Mouse (Mus musculus): Measurements from ENCODE around the gene Jam2.

Gene Jam2

DNA sequence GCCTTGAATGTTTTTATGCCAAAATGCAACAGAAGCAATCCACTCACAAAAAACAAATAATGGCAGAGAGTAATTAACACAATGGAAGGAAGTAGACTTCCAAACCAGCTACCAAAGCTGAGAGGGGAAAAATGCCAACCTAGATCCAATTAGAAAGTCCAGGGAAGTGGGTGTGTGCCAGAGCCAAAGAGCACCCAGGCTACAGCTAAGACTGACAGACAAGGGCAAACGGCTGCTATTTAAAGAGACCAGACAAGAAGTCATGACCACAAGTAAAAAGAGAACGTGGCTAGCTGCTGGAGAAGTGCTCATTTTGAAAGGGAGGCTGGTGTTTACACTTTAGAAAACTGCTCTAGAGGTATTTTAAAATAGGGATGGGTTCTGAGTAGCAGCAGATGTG lies 9.4 kb downstream of the Jam2 start:
- DNase-seq (ENCODE audit: low read depth): no peak

GRCm38 (mm10) chr16:84784966-84785365 lies 11.0 kb downstream of the Jam2 start:
- DNase-seq (ENCODE audit: low read depth): no peak

- DNase-seq (ENCODE audit: low read depth): no peak
Measured at GRCm38 (mm10) chr16:84790595-84791165, 16.8 kb downstream of the Jam2 start.

- DNase-seq (ENCODE audit: low read depth): no peak
Measured at GRCm38 (mm10) chr16:84793401-84793800, 19.5 kb downstream of the Jam2 start.

DNA sequence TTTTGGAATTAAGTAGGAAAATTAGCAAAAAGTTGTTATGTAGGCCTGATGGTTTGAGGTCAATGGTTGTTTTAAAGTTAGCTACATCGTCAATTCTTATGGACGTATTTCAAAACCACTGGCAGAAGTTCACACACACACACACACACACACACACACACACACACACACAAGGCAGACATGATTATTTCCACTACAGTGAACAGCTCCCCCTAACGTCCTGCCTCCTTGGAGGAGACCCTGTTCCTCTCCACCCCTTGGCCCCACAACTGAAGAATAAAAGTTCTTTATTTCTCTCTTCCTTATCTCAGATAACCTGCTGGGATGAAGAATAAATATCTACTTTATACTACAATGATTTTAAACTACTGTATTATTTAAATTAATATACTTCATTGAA lies 21.4 kb downstream of the Jam2 start:
- no peak for DNase-seq (ENCODE audit: low read depth)

DNA sequence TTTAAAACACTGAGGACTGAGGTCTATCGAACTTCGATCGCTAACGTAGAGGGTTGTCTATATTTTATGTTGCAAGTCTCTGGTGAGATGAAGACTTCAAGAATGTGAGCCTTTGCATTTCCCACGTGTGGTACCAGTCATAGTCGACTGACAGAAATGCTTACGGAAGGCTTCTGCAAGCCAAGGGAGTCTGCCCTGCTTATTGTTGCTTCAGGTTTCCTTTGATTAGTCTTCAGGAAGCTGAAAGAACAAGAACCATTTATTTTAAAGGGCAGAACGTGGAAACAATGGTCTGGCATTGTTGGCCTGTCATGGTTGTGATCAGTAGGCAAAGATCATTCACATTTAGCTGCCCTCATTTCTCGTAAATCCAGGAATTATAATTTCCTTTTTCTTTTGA lies 22.8 kb downstream of the Jam2 start:
- DNase-seq (ENCODE audit: low read depth): no peak

DNA sequence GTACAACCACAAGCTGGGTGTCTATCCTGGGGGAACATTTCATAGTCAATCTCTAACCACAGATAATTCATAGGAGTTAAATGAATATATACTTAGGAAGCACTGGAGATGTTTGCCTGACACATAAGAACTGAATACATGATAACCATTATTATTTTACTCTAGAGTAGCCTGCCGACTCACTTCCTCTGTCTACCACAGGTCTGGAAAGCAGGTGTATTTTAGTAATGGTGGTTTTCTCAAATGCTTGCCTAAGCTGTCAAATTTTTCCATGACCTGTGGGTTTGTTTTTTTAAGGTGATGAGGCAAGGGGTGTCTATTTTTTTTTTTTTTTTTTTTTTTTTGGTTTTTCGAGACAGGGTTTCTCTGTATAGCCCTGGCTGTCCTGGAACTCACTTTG lies 26.1 kb downstream of the Jam2 start:
- DNase-seq (ENCODE audit: low read depth): peak; percentile 23

DNA sequence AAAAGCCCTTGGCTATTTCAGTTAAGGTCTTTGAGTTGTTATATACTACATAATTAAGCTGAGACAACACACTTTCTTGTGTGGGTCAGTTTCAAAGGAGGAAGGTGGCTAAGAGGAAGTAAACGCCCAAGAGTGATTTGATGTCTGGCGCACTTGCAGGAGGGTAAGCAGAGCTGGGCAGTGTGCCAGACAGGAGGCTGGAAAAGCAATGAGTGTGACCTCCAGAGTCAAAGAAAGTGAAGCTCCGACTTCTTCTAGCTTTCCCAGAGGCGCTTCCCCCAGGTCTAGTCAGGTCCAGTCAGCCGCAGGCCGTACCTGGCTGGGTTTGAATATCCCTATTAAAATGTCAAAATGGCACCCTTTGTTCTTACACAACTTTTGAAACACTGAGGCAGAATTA lies 28.3 kb downstream of the Jam2 start:
- no peak for DNase-seq (ENCODE audit: low read depth)

GRCm38 (mm10) chr16:84804866-84805265 lies 30.9 kb downstream of the Jam2 start:
- no peak for DNase-seq (ENCODE audit: low read depth)

DNA sequence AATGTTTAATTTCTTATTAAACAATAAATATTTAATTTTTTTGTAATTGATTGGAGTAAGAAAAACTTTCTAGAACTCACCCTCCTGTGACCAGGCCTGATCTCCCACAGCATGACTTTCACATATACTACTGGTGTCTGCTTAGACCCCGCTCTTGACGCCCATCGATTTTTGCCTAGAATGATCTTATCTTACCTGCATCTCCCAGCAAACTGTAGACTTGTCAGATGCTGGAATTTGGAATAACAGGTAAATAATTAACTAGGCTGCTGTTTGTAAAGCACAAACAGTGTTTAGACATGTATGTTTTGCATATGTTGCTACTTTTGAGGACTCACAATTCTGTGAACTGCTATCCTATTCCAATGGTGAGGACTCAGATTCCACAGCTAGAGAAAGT lies 32.3 kb downstream of the Jam2 start:
- DNase-seq (ENCODE audit: low read depth): no peak

- no peak for DNase-seq (ENCODE audit: low read depth)
Measured at GRCm38 (mm10) chr16:84807874-84808273, 34.0 kb downstream of the Jam2 start.

- DNase-seq (ENCODE audit: low read depth): no peak
Measured at GRCm38 (mm10) chr16:84810254-84810653, 36.3 kb downstream of the Jam2 start.

DNA sequence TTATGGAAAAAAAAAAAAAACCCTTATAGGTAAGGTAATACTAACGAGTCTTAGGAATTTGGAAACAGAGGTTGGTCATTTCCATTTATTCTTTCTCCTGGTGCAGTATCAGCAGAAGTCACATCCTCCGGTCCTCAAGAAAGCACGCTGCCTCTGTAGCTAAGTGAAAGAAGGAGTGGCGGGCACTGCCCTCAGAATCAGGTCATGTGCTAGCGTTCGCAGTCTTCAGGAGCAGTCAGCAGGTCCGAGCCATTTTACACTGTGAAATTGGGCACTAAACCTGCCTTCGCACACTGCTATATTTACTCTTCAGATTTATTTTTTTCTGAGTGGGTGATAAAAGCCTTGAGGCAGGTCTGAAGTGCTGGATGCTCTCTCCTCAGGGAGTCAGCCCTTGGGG lies 39.9 kb downstream of the Jam2 start:
- DNase-seq (ENCODE audit: low read depth): no peak

GRCm38 (mm10) chr16:84814511-84814910 lies 40.6 kb downstream of the Jam2 start:
- no peak for DNase-seq (ENCODE audit: low read depth)

DNA sequence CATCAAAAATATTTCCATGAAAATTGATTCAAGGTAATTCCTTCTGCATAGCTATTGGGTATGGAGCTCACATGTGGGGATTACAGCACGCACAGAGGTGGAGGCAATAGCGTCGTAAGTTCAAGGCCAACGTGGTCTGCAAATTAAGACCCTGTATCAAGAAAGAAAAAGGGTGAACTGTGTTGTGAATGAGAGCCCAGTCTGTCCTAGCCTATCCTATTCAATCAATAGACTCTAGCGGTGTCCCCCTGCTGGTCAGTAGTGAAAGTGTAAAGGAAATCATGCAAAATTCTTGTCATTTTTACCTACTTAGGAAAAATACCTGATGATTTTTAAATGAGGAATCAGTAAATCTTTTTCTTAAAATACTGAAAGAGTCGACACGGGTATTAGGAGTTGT lies 43.5 kb downstream of the Jam2 start:
- peak; percentile 63 for DNase-seq (ENCODE audit: low read depth)

- peak; percentile 23 for DNase-seq (ENCODE audit: low read depth)
Measured at GRCm38 (mm10) chr16:84825009-84825408, 51.1 kb downstream of the Jam2 start.

DNA sequence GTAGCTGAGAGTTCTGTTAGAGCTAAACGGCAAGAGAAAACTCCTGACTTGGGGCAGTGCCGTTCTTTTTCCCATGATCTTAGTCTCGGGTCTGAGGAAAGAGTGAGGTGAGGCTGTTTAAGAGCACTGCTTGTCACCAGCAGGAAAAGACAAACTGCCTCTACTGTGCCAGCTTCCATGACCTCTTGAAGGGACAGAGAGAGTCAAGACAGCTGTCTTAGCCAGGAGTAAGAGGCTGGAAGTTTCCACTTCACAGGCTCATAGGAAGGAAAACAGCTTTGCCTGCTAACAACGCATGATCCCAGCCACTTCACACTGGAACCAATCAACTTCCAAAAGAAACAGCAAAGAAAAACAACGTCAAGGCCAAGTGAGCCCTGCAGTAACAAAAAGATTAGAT lies 57.8 kb downstream of the Jam2 start:
- no peak for DNase-seq (ENCODE audit: low read depth)

DNA sequence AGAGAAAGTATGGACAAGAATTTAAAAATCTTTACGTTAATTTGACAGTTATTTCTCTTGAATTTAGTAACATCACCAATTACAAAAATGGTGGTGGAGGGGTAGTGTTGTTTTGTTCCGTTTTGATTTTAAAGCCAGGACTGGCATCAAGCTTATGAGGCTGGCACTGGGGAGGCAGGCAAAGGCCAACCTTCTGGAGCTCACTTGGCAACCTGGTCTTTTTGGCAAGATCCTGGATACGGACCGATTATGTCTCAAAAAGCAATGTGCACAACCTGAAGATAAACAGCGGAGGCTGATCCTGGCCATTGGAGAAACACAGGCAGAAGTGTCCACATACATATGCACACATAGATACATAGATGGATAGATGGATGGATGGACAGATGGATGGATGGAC lies 58.8 kb downstream of the Jam2 start:
- DNase-seq (ENCODE audit: low read depth): no peak

DNA sequence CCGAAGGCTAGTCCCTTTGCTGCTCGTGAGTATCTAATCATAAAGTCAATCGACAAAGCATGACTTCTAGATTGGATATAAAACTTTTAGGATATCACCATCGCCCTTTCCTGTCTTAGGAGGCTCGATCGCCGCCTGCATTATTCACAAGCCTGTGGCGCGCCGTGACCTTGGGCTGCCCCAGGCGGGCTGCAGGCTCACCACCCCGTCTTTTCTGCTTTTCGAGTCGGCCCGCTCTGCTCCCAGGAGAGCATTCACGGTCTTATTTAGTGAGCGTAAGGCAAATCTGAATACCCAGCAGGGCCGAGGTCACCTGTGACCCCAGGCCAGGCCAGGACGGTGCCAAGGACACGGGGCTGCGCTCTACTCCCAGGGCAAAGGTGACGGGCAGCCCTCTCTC lies 60.4 kb downstream of the Jam2 start:
- no peak for DNase-seq (ENCODE audit: low read depth)

GRCm38 (mm10) chr16:84834745-84835440 lies 61.0 kb downstream of the Jam2 start, which contains the start of gene Gabpa:
Gabpa (plus strand) TSS chr16:84834925.
- DNase-seq (ENCODE audit: low read depth): peak; percentile 97

DNA sequence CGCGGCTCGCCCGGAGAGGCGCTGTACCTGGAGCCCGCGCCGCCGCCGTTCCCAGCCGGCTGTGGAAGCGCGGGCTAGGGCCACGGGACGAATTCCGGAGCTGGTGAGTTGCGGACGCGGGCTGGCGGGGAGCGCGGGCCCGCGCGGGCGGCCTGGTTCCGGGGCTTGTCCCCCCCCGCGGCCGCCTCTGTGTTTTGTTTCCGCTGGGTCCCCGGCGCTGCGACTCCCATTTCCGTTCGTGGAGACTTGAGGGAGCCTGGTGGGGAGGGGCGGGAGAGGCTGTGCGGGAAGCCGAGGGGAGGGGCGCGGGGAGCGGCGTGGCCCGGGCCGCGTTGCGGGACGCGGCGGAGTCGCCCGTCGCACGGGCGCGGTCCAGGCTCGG lies 61.5 kb downstream of the Jam2 start, which contains the start of gene Atp5j:
Gene Atp5j, minus strand, starts transcription at position 185 of the 382 bp plus-strand sequence.
- DNase-seq (ENCODE audit: low read depth): peak; percentile 82

- peak; percentile 75 for DNase-seq (ENCODE audit: low read depth)
Measured at GRCm38 (mm10) chr16:84835823-84836743, 62.2 kb downstream of the Jam2 start.

GRCm38 (mm10) chr16:84838576-84838975 lies 64.7 kb downstream of the Jam2 start:
- DNase-seq (ENCODE audit: low read depth): no peak

All from induced T-regulatory cell, adult 2 months (primary cell).